Mouse (Mus musculus): ENCODE data around the gene Ldah. TPM values are rescaled to one million over a fixed set of nuclear protein-coding genes. Genes with fewer than 3 reads are reported as not detected.
A peak's percentile ranks its signal among the peaks of the same experiment; 100 is the strongest.

The Ldah gene
- polyA plus RNA-seq, 1 experiment from 2014 or later: 49.3 TPM

DNA sequence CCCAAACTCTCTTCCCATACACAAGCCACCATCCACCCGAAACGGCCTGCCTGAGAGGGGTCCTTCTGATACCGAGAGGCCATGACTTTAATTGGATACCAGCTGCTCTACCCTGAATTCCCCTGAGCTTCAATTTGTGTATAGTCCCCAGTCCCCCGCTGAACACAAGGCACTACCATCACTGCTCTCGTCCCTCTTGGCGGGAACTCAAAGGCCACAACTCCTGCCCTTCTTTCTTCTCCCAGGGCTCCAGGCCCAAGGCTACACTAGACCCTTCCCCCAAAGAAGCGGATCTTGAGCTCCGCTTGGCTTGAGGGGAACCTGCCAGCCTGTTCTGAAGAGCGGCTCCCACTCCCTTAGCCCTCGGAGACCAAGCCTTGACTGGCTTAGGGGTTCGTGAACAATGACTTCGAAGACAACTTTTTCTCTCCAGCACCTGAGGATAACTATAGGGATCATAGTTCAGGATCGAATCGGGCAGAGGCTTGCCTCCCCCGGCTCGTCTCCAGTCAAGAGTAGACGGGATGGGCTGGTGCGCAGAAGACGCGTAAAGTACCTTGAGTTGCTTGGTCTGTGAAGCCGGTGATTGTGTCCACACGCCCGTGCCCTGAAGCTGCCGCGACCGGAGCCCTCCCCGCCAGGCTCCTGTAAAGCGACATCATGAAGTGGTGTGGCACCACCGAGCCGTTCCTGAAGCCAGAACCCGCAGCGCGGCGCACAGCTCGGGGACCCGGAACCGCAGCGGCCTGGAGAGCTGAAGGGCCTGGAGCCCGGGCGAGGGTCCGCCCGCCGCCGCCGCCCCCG is 93.3 kb downstream of the Ldah start:
- no peak overlapping the region for H3K9ac ChIP-seq
- 6% methylated on average over 46 of the region's 46 CpGs for WGBS
- no peaks in the 10 kb centered on the region for H3K36me3 ChIP-seq
- ATAC-seq (ENCODE audit: borderline replicate concordance, extremely low read depth, low FRiP score, low TSS enrichment): no peak
- no peak overlapping the region for H3K27ac ChIP-seq
- H3K9me3 ChIP-seq: no peaks in the 10 kb centered on the region
- peaks cover 96% of the 10 kb centered on the region for H3K27me3 ChIP-seq
- peaks cover 32% of the 10 kb centered on the region for H3K4me1 ChIP-seq
- H3K4me2 ChIP-seq: peak overlapping the region; percentile 84
- H3K4me3 ChIP-seq: peak overlapping the region; percentile 40

DNA sequence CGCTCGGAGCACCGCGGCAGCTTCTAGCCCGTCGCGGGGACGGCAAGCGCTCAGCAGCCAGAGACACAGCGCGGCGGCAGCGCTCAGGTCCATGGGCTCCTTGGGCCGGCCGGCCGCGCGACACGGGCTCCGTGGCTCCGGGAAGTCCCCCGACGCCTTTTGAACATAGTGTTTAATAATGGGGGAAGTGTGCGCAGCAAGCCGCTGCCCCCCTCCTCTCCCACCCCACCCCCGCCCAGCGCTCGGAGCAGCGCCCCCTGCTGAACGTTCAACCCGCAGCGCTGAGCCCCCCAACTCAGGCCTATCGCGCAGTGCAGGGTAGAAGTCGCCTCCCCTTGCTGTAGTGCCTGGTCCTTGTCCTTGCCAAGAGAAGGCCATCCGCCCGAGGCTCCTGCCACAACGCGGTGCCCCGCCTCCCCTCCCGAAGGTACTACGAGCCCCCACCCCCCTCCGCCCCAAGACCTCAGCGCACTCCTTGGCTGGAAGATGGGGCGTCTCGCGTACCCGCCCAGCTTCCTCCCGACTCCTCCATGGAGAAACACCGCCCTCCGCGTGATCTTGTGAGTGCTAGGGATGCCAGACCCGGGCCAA is 94.0 kb downstream of the Ldah start, which contains the start of gene Gdf7:
TSS of gene Gdf7 (minus strand) at position 114 of the 591 bp plus-strand sequence.
- Histone ChIP-seq H3K27me3 (peaks cover 94% of the 10 kb centered on the region), H3K27ac (no peak within 1 kb of the TSS), H3K9ac (no peak within 1 kb of the TSS), H3K4me2 (peak within 1 kb of the TSS; percentile 84), H3K9me3 (no peaks in the 10 kb centered on the region), H3K4me1 (peaks cover 32% of the 10 kb centered on the region), H3K4me3 (peak within 1 kb of the TSS; percentile 40), H3K36me3 (no peaks in the 10 kb centered on the region)
- under 1% methylated on average over 53 of the region's 53 CpGs for WGBS
- ATAC-seq (ENCODE audit: borderline replicate concordance, extremely low read depth, low FRiP score, low TSS enrichment): peak; percentile 9; the same call in 1 of the 2 replicates

DNA sequence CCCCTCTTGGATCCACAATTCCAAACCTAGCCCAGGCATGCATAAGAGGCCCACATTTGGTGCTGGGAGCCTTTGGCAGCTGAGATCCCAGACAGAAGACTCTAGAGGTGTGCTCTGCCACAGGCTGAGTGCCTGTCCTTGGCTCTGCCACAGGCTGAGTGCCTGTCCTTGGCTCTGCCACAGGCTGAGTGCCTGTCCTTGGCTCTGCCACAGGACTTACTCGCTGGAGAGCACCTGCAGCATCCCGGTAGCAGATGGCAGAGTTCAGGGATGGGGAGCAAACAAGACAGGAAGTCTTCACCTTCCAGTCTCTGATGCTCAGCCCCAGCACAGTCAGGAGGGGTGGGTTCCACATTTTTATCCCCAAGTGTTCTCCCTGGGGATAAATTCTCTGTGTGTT is 97.4 kb downstream of the Ldah start:
- H3K27me3 ChIP-seq: peaks cover 69% of the 10 kb centered on the region
- H3K4me3 ChIP-seq: no peak overlapping the region
- no peaks in the 10 kb centered on the region for H3K36me3 ChIP-seq
- no peak for ATAC-seq (ENCODE audit: borderline replicate concordance, extremely low read depth, low FRiP score, low TSS enrichment)
- WGBS: 40% methylated on average over 2 of the region's 2 CpGs
- no peak overlapping the region for H3K9ac ChIP-seq
- no peak overlapping the region for H3K27ac ChIP-seq
- no peak overlapping the region for H3K4me2 ChIP-seq
- peaks cover 17% of the 10 kb centered on the region for H3K4me1 ChIP-seq
- H3K9me3 ChIP-seq: no peaks in the 10 kb centered on the region

DNA sequence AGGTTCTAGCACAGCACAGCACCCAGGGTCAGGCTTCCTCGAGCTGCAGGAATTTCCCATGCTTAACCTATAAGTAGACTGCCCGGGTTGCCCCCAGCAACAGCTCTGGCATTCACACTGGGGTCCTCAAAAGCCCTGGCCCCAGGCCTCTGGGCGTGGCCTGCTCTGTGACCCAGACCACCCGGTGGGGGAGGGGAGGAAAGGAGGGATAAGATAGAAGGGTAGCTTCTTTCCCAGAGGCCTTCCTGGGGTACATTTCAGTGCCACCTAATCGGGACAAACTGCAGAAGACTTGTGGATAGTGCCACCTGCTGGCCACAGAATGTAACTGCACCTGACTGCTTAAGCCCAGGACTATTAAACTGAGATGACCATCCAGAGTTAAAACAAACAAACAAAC is 98.5 kb downstream of the Ldah start:
- Histone ChIP-seq H3K9me3 (no peaks in the 10 kb centered on the region), H3K4me3 (no peak overlapping the region), H3K4me1 (peaks cover 13% of the 10 kb centered on the region), H3K27me3 (peaks cover 69% of the 10 kb centered on the region), H3K27ac (no peak overlapping the region), H3K36me3 (no peaks in the 10 kb centered on the region), H3K9ac (no peak overlapping the region), H3K4me2 (no peak overlapping the region)
- ATAC-seq (ENCODE audit: borderline replicate concordance, extremely low read depth, low FRiP score, low TSS enrichment): peak; percentile 47; the same call in 1 of the 2 replicates
- 5% methylated on average over 5 of the region's 5 CpGs for WGBS

DNA sequence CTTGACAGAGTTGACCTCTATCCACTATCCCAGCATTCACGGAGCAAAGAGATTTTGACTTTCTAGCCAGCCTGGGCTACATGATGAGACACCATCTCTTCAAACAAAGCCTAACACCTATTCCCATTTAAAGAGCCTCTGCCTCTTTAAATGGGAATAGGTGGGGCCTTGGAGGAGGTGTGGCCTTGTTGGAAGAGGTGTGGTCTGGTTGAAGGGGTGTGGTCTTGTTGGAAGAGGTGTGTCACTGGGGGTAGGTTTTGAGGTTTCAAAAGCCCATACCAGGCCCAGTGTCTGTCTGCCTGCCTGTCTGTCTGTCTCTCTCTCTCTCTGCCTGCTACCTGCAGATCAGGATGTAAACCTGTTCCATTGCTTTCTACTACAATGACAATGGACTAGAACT is 99.0 kb downstream of the Ldah start:
- H3K36me3 ChIP-seq: no peaks in the 10 kb centered on the region
- no peak overlapping the region for H3K4me2 ChIP-seq
- H3K4me1 ChIP-seq: peaks cover 9% of the 10 kb centered on the region
- H3K9me3 ChIP-seq: no peaks in the 10 kb centered on the region
- no peak overlapping the region for H3K27ac ChIP-seq
- peaks cover 69% of the 10 kb centered on the region for H3K27me3 ChIP-seq
- H3K4me3 ChIP-seq: no peak overlapping the region
- WGBS: 49% methylated on average over 1 of the region's 1 CpGs
- H3K9ac ChIP-seq: no peak overlapping the region
- ATAC-seq (ENCODE audit: borderline replicate concordance, extremely low read depth, low FRiP score, low TSS enrichment): peak; percentile 32; the same call in 1 of the 2 replicates

DNA sequence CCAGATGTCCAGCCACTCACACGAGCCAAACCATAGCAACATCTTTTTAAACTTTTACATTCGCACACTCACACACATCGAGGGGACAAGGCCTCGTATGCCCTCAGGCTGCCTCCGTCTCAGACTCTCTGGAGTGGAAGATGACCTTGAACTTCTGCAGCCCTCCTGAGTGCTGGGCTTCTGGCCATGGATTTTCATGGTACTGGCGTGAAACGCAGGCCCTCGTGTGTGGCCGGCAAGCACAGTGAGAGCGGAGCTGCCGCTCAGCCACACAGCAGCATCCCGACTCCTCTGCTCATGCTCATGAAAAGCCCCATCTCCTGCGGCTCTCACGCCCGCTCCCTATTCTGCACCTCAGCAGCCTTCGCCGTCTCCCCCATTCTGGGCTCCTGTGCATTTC is 103.1 kb downstream of the Ldah start:
- H3K27ac ChIP-seq: no peak overlapping the region
- H3K4me2 ChIP-seq: no peak overlapping the region
- no peak overlapping the region for H3K4me3 ChIP-seq
- no peak for ATAC-seq (ENCODE audit: borderline replicate concordance, extremely low read depth, low FRiP score, low TSS enrichment)
- WGBS: 54% methylated on average over 17 of the region's 17 CpGs
- H3K9me3 ChIP-seq: no peaks in the 10 kb centered on the region
- peaks cover 10% of the 10 kb centered on the region for H3K4me1 ChIP-seq
- peaks cover 33% of the 10 kb centered on the region for H3K27me3 ChIP-seq
- no peak overlapping the region for H3K9ac ChIP-seq
- no peaks in the 10 kb centered on the region for H3K36me3 ChIP-seq

DNA sequence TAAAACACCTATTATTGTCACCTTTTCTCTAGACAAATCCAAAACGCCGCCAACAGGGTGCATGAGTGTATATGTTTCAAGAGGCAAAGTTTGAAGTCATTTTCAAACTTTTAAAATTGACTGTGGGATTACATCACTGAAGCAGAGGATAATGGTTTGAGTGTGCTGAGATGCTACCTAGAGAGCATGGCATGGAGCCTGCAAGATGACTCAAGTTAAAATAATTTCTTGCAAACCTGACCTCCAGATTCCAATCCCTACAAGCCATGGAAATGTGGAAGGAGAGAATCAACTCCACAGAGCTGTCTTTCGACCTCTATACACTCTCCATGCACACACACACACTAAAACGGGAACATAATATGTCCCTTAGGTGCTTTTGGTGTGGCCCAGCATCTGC is 104.4 kb downstream of the Ldah start:
- H3K4me2 ChIP-seq: no peak overlapping the region
- no peak for ATAC-seq (ENCODE audit: borderline replicate concordance, extremely low read depth, low FRiP score, low TSS enrichment)
- peaks cover 28% of the 10 kb centered on the region for H3K27me3 ChIP-seq
- H3K9ac ChIP-seq: no peak overlapping the region
- H3K27ac ChIP-seq: no peak overlapping the region
- no peaks in the 10 kb centered on the region for H3K9me3 ChIP-seq
- H3K36me3 ChIP-seq: no peaks in the 10 kb centered on the region
- WGBS: 85% methylated on average over 4 of the region's 4 CpGs
- H3K4me1 ChIP-seq: peaks cover 10% of the 10 kb centered on the region
- H3K4me3 ChIP-seq: no peak overlapping the region

DNA sequence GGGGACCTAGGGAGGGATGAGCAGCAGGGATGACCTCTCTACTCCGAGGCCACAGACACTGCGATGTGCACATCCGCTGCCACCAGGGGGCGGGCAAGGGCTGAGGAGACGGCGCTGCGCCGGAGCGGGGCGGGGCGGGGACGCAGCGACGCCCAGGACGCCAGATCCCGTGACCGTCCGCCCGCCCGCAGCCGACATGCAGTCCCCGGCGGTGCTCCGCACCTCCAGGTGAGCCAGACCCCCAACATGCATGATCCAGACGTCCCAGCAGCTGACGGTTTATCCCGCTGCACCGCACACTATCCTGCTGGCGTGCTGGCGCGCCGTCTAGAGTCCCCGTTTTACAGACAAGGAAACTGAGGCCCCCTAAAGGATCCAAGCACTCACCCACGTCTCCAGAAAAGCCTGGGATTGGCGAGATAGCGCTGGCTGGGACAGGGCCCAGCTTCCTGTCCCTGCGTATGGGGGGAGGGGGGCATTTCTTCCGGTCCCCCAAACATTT is 105.4 kb downstream of the Ldah start, which contains the start of gene Hs1bp3:
TSS of gene Hs1bp3 (plus strand) at position 163 of the 502 bp plus-strand sequence.
- peak within 1 kb of the TSS; percentile 68 for H3K4me3 ChIP-seq
- H3K4me1 ChIP-seq: peaks cover 10% of the 10 kb centered on the region
- peak within 1 kb of the TSS; percentile 73 for H3K4me2 ChIP-seq
- peak within 1 kb of the TSS; percentile 66 for H3K9ac ChIP-seq
- H3K27ac ChIP-seq: no peak within 1 kb of the TSS
- H3K36me3 ChIP-seq: peaks cover 4% of the 10 kb centered on the region; the same call in 1 of the 2 replicates
- no peaks in the 10 kb centered on the region for H3K9me3 ChIP-seq
- WGBS: under 1% methylated on average over 38 of the region's 38 CpGs
- peaks cover 24% of the 10 kb centered on the region for H3K27me3 ChIP-seq
- ATAC-seq (ENCODE audit: borderline replicate concordance, extremely low read depth, low FRiP score, low TSS enrichment): peak; percentile 86

DNA sequence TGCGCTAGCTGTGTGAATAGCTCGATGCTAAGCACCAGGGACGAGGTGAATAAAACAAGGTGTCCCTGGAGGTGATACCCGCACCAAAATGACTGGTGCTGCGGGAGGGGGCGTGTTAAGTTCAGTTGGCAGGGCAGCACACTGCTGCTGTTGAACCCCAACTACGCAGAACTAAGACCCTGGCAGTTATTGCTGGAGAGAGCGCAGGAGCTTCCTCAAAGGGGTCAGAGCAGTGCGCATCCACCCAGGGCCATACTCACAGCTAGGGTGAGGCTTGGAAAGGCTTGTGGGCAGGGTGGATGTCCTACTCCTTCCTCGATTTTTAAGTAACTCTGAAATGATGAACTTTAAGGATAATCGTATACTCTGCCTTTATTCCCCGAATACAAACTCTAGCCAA is 105.9 kb downstream of the Ldah start:
- Histone ChIP-seq H3K9ac (peak overlapping the region; percentile 66), H3K27ac (no peak overlapping the region), H3K4me3 (peak overlapping the region; percentile 68), H3K9me3 (no peaks in the 10 kb centered on the region), H3K4me1 (peaks cover 10% of the 10 kb centered on the region), H3K27me3 (peaks cover 24% of the 10 kb centered on the region), H3K36me3 (peaks cover 4% of the 10 kb centered on the region; the same call in 1 of the 2 replicates), H3K4me2 (peak overlapping the region; percentile 73)
- ATAC-seq (ENCODE audit: borderline replicate concordance, extremely low read depth, low FRiP score, low TSS enrichment): peak; percentile 27; the same call in 1 of the 2 replicates
- WGBS: 19% methylated on average over 12 of the region's 12 CpGs

DNA sequence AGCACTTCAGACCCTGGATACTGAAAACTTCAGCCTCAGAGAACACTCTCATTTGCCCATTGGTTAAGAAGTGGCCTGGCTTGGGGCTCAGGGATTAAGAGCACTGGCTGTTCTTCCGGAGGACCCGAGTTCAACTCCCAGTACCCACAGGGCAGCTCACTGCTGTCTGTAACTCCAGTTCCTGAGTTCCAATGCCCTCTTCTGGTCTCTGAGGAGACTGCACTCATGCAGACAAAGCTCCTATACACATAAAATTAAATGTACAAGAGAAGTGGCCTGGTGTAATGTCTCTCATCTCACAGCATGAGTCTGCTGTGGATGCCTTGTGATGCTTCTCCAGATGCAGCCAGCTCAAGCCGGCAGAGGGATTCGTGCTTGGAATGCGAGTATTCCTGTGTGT is 108.6 kb downstream of the Ldah start:
- Histone ChIP-seq H3K4me1 (peaks cover 10% of the 10 kb centered on the region), H3K9ac (no peak overlapping the region), H3K4me3 (no peak overlapping the region), H3K9me3 (no peaks in the 10 kb centered on the region), H3K36me3 (peaks cover 12% of the 10 kb centered on the region; the same call in 1 of the 2 replicates), H3K27ac (no peak overlapping the region), H3K27me3 (peaks cover 7% of the 10 kb centered on the region), H3K4me2 (no peak overlapping the region)
- ATAC-seq (ENCODE audit: borderline replicate concordance, extremely low read depth, low FRiP score, low TSS enrichment): no peak
- WGBS: 87% methylated on average over 5 of the region's 5 CpGs

DNA sequence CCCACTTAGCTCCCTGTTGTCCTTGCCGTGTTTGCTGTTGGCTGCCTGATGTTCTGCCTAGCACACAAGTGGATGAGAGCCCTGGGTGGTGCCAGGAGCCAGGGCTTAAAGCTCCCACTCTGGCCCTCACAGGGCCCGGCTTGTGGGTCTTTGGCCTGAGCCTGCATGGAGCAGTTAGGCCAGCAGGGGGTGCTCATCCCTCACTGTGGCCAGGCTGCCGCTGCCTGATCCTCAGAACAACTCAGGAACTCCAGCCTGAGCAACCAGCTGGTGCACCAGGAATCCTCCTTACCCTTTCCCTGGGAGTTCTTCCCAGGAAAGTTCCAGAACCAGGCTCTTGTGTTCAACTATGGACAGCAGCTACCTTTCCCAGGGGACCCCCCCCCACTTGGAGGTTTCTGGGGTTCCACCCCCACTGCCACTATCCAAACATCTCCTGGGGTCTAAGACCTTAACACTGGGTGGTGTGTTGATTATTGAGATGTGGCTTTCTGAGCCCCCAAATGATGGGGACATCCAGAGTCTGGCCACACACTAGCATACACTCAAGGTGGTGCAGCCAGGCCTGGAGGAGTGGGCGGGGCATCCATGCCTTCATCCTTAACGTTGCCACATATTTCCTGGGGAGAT is 112.3 kb downstream of the Ldah start:
- 37% methylated on average over 5 of the region's 5 CpGs for WGBS
- Histone ChIP-seq H3K9ac (no peak overlapping the region), H3K36me3 (peaks cover 16% of the 10 kb centered on the region; the same call in 1 of the 2 replicates), H3K4me1 (no peaks in the 10 kb centered on the region), H3K27me3 (no peaks in the 10 kb centered on the region), H3K9me3 (no peaks in the 10 kb centered on the region), H3K4me3 (no peak overlapping the region), H3K4me2 (no peak overlapping the region), H3K27ac (no peak overlapping the region)
- no peak for ATAC-seq (ENCODE audit: borderline replicate concordance, extremely low read depth, low FRiP score, low TSS enrichment)

All from lung, embryonic 15.5 days (tissue).